Mouse (Mus musculus): Measurements from ENCODE around the gene Polr3h. TPM values are rescaled to one million over a fixed set of nuclear protein-coding genes. Genes with fewer than 3 reads are reported as not detected.

The Polr3h gene
- polyA plus RNA-seq, 1 experiment from 2014 or later: 57.0 TPM

DNA sequence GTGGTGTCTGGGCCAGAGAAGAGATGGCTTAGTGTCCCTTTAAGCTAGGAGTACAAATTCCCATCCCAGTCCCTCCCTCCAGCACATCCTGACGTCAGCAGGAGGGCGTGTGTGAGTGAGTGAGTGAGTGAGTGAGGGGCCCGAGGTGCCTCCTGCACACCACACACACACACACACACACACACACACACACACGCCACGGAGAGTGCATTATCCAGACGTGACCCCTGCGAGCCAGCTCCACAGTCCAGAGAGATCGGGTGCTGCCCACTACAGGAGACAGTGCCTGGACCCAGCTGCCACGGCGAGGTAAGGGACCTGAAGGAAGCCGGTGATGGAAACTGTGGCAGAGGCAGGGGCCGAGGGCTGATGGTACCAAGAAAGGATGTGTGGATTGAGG, 10.6 kb upstream of the Polr3h start, which contains the start of gene Csdc2:
Csdc2 (plus strand) TSS at position 81 of the 400 bp plus-strand sequence.
- Histone ChIP-seq H3K9ac (replicated peaks) (no peak within 1 kb of the TSS), H3K4me2 (ENCODE audit: low read depth, low read length) (peak within 1 kb of the TSS; percentile 52), H3K4me3 (ENCODE audit: low read depth, low read length) (peak within 1 kb of the TSS; percentile 29; the same call in 1 of the 2 replicates), H3K27me3 (ENCODE audit: insufficient read depth, low read length) (peaks cover 9% of the 10 kb centered on the region), H3K36me3 (replicated peaks; ENCODE audit: insufficient read depth, low read length) (no peaks in the 10 kb centered on the region), H3K27ac (ENCODE audit: low read depth) (0 out of 2 replicates have a peak within 1 kb of the TSS, but pooled peaks have one; percentile 24), H3K4me1 (ENCODE audit: insufficient read depth) (peaks cover 8% of the 10 kb centered on the region), H3K9me3 (ENCODE audit: low read length) (no peaks in the 10 kb centered on the region)
- ATAC-seq: peak; percentile 26; the same call in 1 of the 2 replicates
- DNase-seq: no peak
- 17% methylated on average over 12 of the region's 12 CpGs for WGBS (ENCODE audit: insufficient replicate concordance)
- no peak for TF ChIP-seq EP300 (IDR thresholded peaks at IDR 0.05; ENCODE audit: low read depth)
- TF ChIP-seq CTCF (IDR thresholded peaks at IDR 0.05; ENCODE audit: low read depth): peak; percentile 22; the same call in 1 of the 2 replicates

DNA sequence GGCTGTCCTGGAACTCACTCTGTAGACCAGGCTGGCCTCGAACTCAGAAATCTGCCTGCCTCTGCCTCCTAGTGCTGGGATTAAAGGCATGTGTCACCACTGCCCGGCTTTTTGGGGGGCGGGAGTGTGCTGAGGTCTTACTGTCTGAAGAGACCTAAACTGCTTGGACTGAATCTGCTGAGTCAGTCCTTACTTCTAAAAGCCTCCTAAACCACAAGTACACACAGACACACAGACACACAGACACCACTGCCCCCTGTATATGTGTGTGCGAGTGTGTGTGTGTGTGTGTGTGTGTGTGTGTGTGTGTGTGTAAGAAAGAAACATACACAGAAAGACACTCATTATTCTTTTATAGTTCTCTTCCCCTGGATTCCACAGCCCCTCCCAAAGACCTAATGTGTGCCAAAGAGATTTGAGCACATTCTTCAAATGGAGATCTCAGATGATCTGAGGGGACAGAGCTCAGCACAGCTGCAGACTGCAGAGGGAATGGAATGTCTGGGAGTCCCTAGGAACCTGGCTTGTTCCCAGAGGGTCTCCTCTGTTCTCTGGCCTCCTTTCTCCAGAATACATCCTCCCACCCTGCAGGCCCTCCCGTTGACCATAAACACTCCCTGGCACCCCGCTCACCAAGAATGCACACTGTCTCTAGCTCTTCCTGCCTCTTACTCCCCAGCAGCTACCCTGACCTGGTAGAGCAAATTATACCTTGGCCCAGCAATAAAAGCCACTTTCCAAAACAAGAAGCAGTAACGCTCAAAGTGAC, 10.0 kb upstream of the Polr3h start:
- H3K9ac ChIP-seq (replicated peaks): no peak overlapping the region
- H3K9me3 ChIP-seq (ENCODE audit: low read length): no peaks in the 10 kb centered on the region
- WGBS (ENCODE audit: insufficient replicate concordance): 48% methylated on average over 7 of the region's 7 CpGs
- TF ChIP-seq EP300 (IDR thresholded peaks at IDR 0.05; ENCODE audit: low read depth) (no peak), CTCF (IDR thresholded peaks at IDR 0.05; ENCODE audit: low read depth) (no peak)
- no peak overlapping the region for H3K4me2 ChIP-seq (ENCODE audit: low read depth, low read length)
- no peak for DNase-seq
- no peak for ATAC-seq
- H3K4me3 ChIP-seq (ENCODE audit: low read depth, low read length): no peak overlapping the region
- no peaks in the 10 kb centered on the region for H3K36me3 ChIP-seq (replicated peaks; ENCODE audit: insufficient read depth, low read length)
- no peak overlapping the region for H3K27ac ChIP-seq (ENCODE audit: low read depth)
- peaks cover 9% of the 10 kb centered on the region for H3K27me3 ChIP-seq (ENCODE audit: insufficient read depth, low read length)
- peaks cover 8% of the 10 kb centered on the region for H3K4me1 ChIP-seq (ENCODE audit: insufficient read depth)

DNA sequence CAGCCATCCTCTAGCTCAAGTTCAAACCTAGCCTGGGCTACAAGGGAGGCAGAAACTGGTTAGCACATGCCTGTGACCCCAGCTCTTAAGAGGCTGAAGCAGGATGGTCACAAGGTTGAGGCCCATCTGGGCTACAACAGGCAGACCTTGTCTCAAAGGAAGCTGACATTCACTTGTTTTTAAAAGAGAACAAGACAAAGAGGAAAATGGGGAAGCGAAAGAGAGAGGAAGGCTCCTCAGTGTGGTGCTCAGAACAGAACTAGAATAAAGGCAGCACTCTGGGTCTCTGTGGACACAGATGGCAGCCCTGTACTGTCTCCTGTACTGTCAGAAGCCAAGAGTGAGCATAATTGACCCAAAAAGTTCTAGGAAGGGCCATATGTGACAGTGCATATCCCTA, 7.9 kb upstream of the Polr3h start:
- Histone ChIP-seq H3K4me3 (ENCODE audit: low read depth, low read length) (no peak overlapping the region), H3K27ac (ENCODE audit: low read depth) (peak overlapping the region; percentile 59), H3K4me2 (ENCODE audit: low read depth, low read length) (no peak overlapping the region), H3K27me3 (ENCODE audit: insufficient read depth, low read length) (peaks cover 9% of the 10 kb centered on the region), H3K9me3 (ENCODE audit: low read length) (no peaks in the 10 kb centered on the region), H3K9ac (replicated peaks) (no peak overlapping the region), H3K36me3 (replicated peaks; ENCODE audit: insufficient read depth, low read length) (no peaks in the 10 kb centered on the region), H3K4me1 (ENCODE audit: insufficient read depth) (peaks cover 9% of the 10 kb centered on the region)
- DNase-seq (no peak), ATAC-seq (no peak)
- TF ChIP-seq EP300 (IDR thresholded peaks at IDR 0.05; ENCODE audit: low read depth) (no peak), CTCF (IDR thresholded peaks at IDR 0.05; ENCODE audit: low read depth) (no peak)
- 63% methylated on average over 1 of the region's 1 CpGs for WGBS (ENCODE audit: insufficient replicate concordance)

DNA sequence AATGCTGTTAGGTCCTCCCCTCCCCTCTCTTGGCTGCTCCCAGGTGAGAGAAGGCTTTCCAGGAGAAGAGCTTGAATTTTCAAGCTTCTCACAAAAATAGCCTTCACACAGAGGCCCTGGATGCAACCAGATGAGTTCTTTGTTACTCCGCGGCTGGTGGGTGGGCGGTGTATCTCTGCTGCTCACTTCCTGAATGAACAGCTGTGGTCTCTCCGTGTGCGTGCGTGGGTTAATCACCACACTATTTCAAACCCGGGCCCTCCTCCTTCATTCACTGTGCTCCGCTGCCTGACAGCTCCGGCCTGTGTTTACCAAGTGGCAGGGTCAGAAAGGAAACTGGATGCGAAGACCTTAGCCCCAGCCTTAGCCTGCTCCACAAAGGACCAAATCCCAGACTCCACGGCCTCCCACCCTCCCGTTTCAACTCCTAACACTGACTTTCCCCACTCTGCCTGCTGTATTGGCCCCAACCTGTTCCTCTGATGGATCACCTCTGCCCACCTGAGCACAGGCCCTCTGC, 7.0 kb upstream of the Polr3h start:
- H3K27me3 ChIP-seq (ENCODE audit: insufficient read depth, low read length): peaks cover 9% of the 10 kb centered on the region
- DNase-seq: no peak
- WGBS (ENCODE audit: insufficient replicate concordance): 21% methylated on average over 12 of the region's 12 CpGs
- no peaks in the 10 kb centered on the region for H3K9me3 ChIP-seq (ENCODE audit: low read length)
- H3K4me2 ChIP-seq (ENCODE audit: low read depth, low read length): no peak overlapping the region
- no peak for TF ChIP-seq CTCF (IDR thresholded peaks at IDR 0.05; ENCODE audit: low read depth)
- no peak for TF ChIP-seq EP300 (IDR thresholded peaks at IDR 0.05; ENCODE audit: low read depth)
- no peaks in the 10 kb centered on the region for H3K36me3 ChIP-seq (replicated peaks; ENCODE audit: insufficient read depth, low read length)
- ATAC-seq: no peak; the same call in 1 of the 2 replicates
- H3K4me3 ChIP-seq (ENCODE audit: low read depth, low read length): no peak overlapping the region
- peaks cover 17% of the 10 kb centered on the region for H3K4me1 ChIP-seq (ENCODE audit: insufficient read depth)
- H3K27ac ChIP-seq (ENCODE audit: low read depth): peak overlapping the region; percentile 59
- H3K9ac ChIP-seq (replicated peaks): 0 out of 2 replicates have a peak overlapping the region, but pooled peaks have one; percentile 21

DNA sequence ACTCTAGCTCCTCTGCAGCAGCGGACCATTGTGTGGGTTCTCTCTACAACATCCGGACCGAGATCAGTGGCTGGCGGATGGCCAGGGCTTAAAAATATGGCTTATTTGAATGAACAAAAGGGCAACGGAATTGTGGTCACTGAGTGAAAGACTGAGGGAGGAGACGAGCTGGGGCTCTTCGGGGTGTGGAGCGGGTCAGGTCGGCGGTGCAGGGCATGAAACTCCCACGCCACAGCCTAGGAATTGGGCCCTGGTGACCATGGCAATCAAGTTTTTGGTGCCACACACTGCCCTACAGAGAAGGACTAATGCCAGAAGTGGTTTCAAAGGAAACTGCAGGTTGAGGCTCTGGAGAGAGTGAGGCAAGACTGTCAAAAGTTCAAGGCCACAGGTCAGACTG, 2.2 kb upstream of the Polr3h start:
- Histone ChIP-seq H3K4me2 (ENCODE audit: low read depth, low read length) (peak overlapping the region; percentile 36), H3K27me3 (ENCODE audit: insufficient read depth, low read length) (no peaks in the 10 kb centered on the region), H3K4me1 (ENCODE audit: insufficient read depth) (peaks cover 35% of the 10 kb centered on the region), H3K4me3 (ENCODE audit: low read depth, low read length) (no peak overlapping the region), H3K27ac (ENCODE audit: low read depth) (peak overlapping the region; percentile 72), H3K9me3 (ENCODE audit: low read length) (no peaks in the 10 kb centered on the region), H3K36me3 (replicated peaks; ENCODE audit: insufficient read depth, low read length) (no peaks in the 10 kb centered on the region), H3K9ac (replicated peaks) (0 out of 2 replicates have a peak overlapping the region, but pooled peaks have one; percentile 34)
- WGBS (ENCODE audit: insufficient replicate concordance): 31% methylated on average over 11 of the region's 11 CpGs
- ATAC-seq (no peak), DNase-seq (peak; percentile 47)
- TF ChIP-seq CTCF (IDR thresholded peaks at IDR 0.05; ENCODE audit: low read depth) (no peak), EP300 (IDR thresholded peaks at IDR 0.05; ENCODE audit: low read depth) (no peak)

DNA sequence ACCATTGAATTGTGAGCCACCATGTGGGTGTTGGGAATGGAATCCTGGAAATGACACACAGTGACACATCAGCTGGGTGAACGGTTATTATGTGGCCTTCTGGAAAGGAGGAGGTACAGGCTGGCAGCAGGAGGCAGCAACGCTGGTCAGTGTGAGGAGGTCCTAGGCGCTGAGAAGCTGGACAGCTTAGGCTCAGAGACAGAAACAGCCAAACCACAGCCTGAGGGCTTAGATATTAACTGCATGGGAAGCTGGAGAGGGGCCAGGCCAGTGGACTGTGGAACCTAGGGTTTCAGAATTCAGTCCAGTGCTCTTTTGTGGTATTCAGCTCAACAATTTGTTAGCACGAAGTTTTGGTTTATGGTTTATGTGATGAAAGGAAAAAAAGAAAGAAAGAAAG, 1.7 kb upstream of the Polr3h start:
- DNase-seq (peak; percentile 68), ATAC-seq (peak; percentile 30)
- H3K4me3 ChIP-seq (ENCODE audit: low read depth, low read length): no peak overlapping the region
- WGBS (ENCODE audit: insufficient replicate concordance): 30% methylated on average over 4 of the region's 4 CpGs
- H3K9ac ChIP-seq (replicated peaks): no peak overlapping the region
- peaks cover 33% of the 10 kb centered on the region for H3K4me1 ChIP-seq (ENCODE audit: insufficient read depth)
- H3K9me3 ChIP-seq (ENCODE audit: low read length): no peaks in the 10 kb centered on the region
- H3K4me2 ChIP-seq (ENCODE audit: low read depth, low read length): peak overlapping the region; percentile 36; the same call in 1 of the 2 replicates
- peak overlapping the region; percentile 72 for H3K27ac ChIP-seq (ENCODE audit: low read depth)
- H3K36me3 ChIP-seq (replicated peaks; ENCODE audit: insufficient read depth, low read length): no peaks in the 10 kb centered on the region
- no peaks in the 10 kb centered on the region for H3K27me3 ChIP-seq (ENCODE audit: insufficient read depth, low read length)
- 0 out of 2 replicates have a peak, but pooled peaks have one; percentile 10 for TF ChIP-seq CTCF (IDR thresholded peaks at IDR 0.05; ENCODE audit: low read depth)
- TF ChIP-seq EP300 (IDR thresholded peaks at IDR 0.05; ENCODE audit: low read depth): no peak
